Mouse (Mus musculus): Measurements from ENCODE around the gene Lrfn4. TPM values are rescaled to one million over a fixed set of nuclear protein-coding genes. Genes with fewer than 3 reads are reported as not detected.

The Lrfn4 gene
- polyA plus RNA-seq, 1 experiment from 2014 or later = 8.6 TPM

DNA sequence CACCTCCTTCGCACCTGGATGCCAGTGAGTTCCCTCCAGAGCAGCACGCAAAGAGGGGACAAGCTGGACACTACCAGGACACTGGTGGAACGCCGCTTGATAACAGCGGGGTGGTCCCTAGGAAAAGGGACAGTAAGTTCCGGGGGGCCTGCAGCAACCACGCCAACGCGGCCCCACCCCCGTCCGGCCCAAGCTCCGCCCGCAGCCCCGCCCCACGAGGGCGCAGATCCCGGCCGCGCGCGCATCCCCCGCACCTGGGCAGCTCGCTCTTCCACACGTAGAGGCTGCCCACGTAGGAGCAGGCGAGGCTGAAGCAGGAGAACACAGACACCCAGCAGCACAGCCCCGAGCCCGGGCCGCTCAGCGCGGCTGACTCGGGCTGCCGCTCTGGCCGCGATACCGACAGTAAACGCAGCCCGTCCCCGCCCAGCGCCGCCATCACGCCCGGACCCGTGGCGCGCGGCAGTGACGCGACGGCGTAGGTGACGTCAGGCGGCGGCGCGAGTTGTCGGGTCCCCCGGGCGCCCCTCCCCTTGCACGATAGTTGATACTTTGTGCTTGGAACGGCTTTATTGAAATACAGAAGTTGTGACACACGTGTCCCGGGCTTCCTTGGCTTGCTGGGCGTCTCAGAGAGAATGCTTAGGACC lies 9.8 kb upstream of the Lrfn4 start, which contains the start of gene Rce1:
Rce1 (minus strand) TSS at position 463 of the 650 bp plus-strand sequence.
- H3K27me3 ChIP-seq (ENCODE audit: control insufficient read depth, insufficient read depth, low read length) = no peaks in the 10 kb centered on the region
- under 1% methylated on average over 60 of the region's 64 CpGs for WGBS
- peak within 1 kb of the TSS; percentile 76 for H3K4me2 ChIP-seq (ENCODE audit: low read depth, low read length)
- peak within 1 kb of the TSS; percentile 74 for H3K27ac ChIP-seq (replicated peaks; ENCODE audit: low read depth, low read length)
- DNase-seq (ENCODE audit: low spot score) (peak; percentile 95), ATAC-seq (replicated peaks; ENCODE audit: insufficient number of reproducible peaks, low FRiP score, low TSS enrichment, low read depth) (peak; percentile 77)
- peak within 1 kb of the TSS; percentile 91 for H3K4me3 ChIP-seq (ENCODE audit: low read depth, low read length)
- H3K9me3 ChIP-seq (replicated peaks; ENCODE audit: control insufficient read depth, low read length) = no peaks in the 10 kb centered on the region
- H3K9ac ChIP-seq (replicated peaks; ENCODE audit: low read length) = peak within 1 kb of the TSS; percentile 96
- H3K36me3 ChIP-seq (replicated peaks; ENCODE audit: control insufficient read depth, insufficient read depth, low read depth, low read length) = no peaks in the 10 kb centered on the region
- peaks cover 7% of the 10 kb centered on the region for H3K4me1 ChIP-seq (ENCODE audit: control insufficient read depth, insufficient read depth, low read length)

DNA sequence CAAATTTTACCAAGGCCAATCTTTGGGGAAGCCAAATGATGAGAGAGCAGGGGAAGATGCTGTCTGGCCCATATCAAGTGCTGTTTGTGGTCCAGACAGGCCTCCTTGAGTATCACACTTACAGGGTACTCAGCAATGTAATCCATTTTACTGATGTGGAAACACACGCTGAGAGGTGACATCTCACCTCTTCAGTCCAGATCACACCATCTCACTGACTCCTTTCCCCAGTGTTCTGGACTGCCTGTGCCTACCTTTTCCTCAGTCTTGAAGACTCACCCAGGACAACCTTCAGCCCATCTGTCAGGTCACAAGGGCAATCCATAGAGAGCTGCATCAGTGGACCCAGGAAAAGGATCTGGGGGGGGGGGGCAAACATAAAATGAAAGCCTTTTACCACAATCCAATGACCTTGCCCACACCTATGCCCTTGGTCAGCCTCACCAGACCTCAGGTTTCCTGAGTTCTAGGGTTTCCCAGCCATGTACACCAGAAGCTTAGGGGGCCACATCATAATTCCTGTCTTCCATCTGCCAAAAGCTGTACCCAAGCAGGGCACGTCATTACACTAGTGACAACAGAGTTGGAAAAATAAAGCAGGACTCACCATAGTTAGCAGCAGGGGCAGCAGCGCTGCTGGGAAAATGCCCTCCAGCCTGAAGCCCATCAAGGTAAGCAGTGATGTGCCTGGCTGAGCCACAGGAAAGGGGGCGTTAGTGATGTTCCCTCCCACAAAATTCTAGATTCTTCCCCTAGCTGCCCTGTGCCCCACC lies 9.1 kb upstream of the Lrfn4 start:
- ATAC-seq (replicated peaks; ENCODE audit: insufficient number of reproducible peaks, low FRiP score, low TSS enrichment, low read depth) = 0 out of 2 replicates have a peak, but pooled peaks have one; percentile 0
- H3K4me1 ChIP-seq (ENCODE audit: control insufficient read depth, insufficient read depth, low read length) = peaks cover 7% of the 10 kb centered on the region
- H3K9me3 ChIP-seq (replicated peaks; ENCODE audit: control insufficient read depth, low read length) = no peaks in the 10 kb centered on the region
- H3K36me3 ChIP-seq (replicated peaks; ENCODE audit: control insufficient read depth, insufficient read depth, low read depth, low read length) = no peaks in the 10 kb centered on the region
- peak overlapping the region; percentile 76 for H3K4me2 ChIP-seq (ENCODE audit: low read depth, low read length)
- no peak overlapping the region for H3K27ac ChIP-seq (replicated peaks; ENCODE audit: low read depth, low read length)
- peak overlapping the region; percentile 96 for H3K9ac ChIP-seq (replicated peaks; ENCODE audit: low read length)
- 28% methylated on average over 4 of the region's 4 CpGs for WGBS
- DNase-seq (ENCODE audit: low spot score) = no peak
- no peaks in the 10 kb centered on the region for H3K27me3 ChIP-seq (ENCODE audit: control insufficient read depth, insufficient read depth, low read length)
- H3K4me3 ChIP-seq (ENCODE audit: low read depth, low read length) = peak overlapping the region; percentile 91

DNA sequence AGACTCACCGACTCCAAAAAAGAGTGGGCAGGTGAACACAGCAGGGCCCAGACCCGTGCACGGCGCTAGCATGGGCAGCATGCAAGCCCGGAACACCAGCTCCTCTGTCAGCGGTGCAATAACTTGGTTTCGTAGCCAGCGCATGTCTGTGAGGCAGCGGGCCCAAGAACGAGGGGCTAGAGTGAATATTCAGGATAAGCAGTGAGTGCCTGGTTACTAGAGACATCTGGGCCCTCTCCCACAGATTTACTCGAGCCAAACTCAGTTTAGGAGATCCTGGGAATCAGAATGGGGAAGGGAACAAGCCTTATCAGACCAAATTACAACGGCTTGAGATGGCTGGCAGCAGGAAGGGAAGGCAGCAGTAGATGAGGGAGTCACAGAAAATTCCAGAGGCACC lies 8.5 kb upstream of the Lrfn4 start:
- no peak for ATAC-seq (replicated peaks; ENCODE audit: insufficient number of reproducible peaks, low FRiP score, low TSS enrichment, low read depth)
- 94% methylated on average over 12 of the region's 12 CpGs for WGBS
- Histone ChIP-seq H3K4me1 (ENCODE audit: control insufficient read depth, insufficient read depth, low read length) (peaks cover 7% of the 10 kb centered on the region), H3K36me3 (replicated peaks; ENCODE audit: control insufficient read depth, insufficient read depth, low read depth, low read length) (no peaks in the 10 kb centered on the region), H3K4me2 (ENCODE audit: low read depth, low read length) (no peak overlapping the region), H3K9me3 (replicated peaks; ENCODE audit: control insufficient read depth, low read length) (no peaks in the 10 kb centered on the region), H3K27me3 (ENCODE audit: control insufficient read depth, insufficient read depth, low read length) (no peaks in the 10 kb centered on the region), H3K4me3 (ENCODE audit: low read depth, low read length) (no peak overlapping the region), H3K27ac (replicated peaks; ENCODE audit: low read depth, low read length) (no peak overlapping the region), H3K9ac (replicated peaks; ENCODE audit: low read length) (no peak overlapping the region)
- no peak for DNase-seq (ENCODE audit: low spot score)

DNA sequence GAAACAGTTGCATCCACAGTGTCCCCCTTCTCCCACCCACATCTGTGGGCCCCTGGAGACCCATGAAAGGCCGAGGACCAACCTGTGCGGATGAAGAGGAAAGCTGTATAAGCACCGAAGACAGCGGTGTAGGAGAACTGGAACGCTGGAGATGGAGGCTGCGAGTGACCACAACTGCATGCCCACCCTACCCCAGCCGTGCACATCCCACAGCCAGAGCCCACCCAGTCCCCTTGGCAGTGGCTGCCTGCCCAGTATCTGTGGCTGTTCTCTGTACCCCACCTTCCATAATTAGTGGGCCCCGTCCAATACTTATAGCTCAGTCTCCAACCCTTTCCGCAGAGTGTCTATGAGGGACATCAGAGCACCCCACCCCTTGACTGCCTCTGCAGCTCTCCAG lies 8.0 kb upstream of the Lrfn4 start:
- H3K27me3 ChIP-seq (ENCODE audit: control insufficient read depth, insufficient read depth, low read length) = no peaks in the 10 kb centered on the region
- H3K9me3 ChIP-seq (replicated peaks; ENCODE audit: control insufficient read depth, low read length) = no peaks in the 10 kb centered on the region
- no peak overlapping the region for H3K4me2 ChIP-seq (ENCODE audit: low read depth, low read length)
- 94% methylated on average over 9 of the region's 9 CpGs for WGBS
- no peaks in the 10 kb centered on the region for H3K36me3 ChIP-seq (replicated peaks; ENCODE audit: control insufficient read depth, insufficient read depth, low read depth, low read length)
- peaks cover 7% of the 10 kb centered on the region for H3K4me1 ChIP-seq (ENCODE audit: control insufficient read depth, insufficient read depth, low read length)
- no peak for DNase-seq (ENCODE audit: low spot score)
- H3K9ac ChIP-seq (replicated peaks; ENCODE audit: low read length) = no peak overlapping the region
- ATAC-seq (replicated peaks; ENCODE audit: insufficient number of reproducible peaks, low FRiP score, low TSS enrichment, low read depth) = no peak
- H3K4me3 ChIP-seq (ENCODE audit: low read depth, low read length) = no peak overlapping the region
- no peak overlapping the region for H3K27ac ChIP-seq (replicated peaks; ENCODE audit: low read depth, low read length)

DNA sequence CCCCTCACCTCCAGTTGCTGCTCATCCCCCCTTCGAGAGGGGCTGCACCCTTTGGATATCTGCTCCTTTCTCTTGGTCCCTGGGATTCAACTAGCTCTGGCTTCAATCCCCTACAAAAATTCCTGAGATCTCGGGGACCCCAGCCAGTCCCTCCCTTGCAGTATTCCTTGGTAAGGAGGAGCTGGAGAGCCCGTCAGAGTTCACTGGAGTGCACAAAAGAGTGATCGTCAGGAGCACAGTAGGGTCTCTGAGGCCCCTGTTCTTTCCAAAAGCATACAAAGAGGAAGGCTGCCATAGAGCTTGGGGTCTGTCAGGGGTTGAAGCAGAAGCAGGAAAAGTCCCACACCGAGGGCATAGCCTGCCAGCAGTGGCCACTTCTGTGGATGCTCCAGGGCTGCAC lies 7.3 kb upstream of the Lrfn4 start:
- H3K4me1 ChIP-seq (ENCODE audit: control insufficient read depth, insufficient read depth, low read length) = peaks cover 7% of the 10 kb centered on the region
- no peaks in the 10 kb centered on the region for H3K36me3 ChIP-seq (replicated peaks; ENCODE audit: control insufficient read depth, insufficient read depth, low read depth, low read length)
- no peaks in the 10 kb centered on the region for H3K9me3 ChIP-seq (replicated peaks; ENCODE audit: control insufficient read depth, low read length)
- H3K27ac ChIP-seq (replicated peaks; ENCODE audit: low read depth, low read length) = no peak overlapping the region
- ATAC-seq (replicated peaks; ENCODE audit: insufficient number of reproducible peaks, low FRiP score, low TSS enrichment, low read depth) (no peak), DNase-seq (ENCODE audit: low spot score) (no peak)
- H3K4me2 ChIP-seq (ENCODE audit: low read depth, low read length) = no peak overlapping the region
- H3K4me3 ChIP-seq (ENCODE audit: low read depth, low read length) = no peak overlapping the region
- H3K9ac ChIP-seq (replicated peaks; ENCODE audit: low read length) = no peak overlapping the region
- 73% methylated on average over 5 of the region's 5 CpGs for WGBS
- no peaks in the 10 kb centered on the region for H3K27me3 ChIP-seq (ENCODE audit: control insufficient read depth, insufficient read depth, low read length)

DNA sequence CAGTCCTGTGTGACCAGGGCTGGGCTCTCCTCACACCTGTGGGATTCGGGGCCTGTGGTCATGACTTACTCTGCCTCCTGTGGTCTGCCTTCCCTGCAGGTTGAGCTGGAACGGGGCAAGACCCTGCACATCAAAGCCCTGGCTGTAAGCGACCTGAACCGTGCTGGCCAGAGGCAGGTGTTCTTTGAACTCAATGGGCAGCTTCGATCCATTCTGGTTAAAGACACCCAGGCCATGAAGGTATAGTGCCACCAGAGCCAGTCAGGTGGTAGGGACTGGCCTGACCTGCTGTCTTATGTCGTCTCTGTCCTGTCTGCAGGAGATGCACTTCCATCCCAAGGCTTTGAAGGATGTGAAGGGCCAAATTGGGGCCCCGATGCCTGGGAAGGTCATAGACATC lies 5.3 kb upstream of the Lrfn4 start:
- H3K4me1 ChIP-seq (ENCODE audit: control insufficient read depth, insufficient read depth, low read length) = peaks cover 2% of the 10 kb centered on the region; the same call in 1 of the 2 replicates
- ATAC-seq (replicated peaks; ENCODE audit: insufficient number of reproducible peaks, low FRiP score, low TSS enrichment, low read depth) (no peak), DNase-seq (ENCODE audit: low spot score) (no peak)
- no peak overlapping the region for H3K9ac ChIP-seq (replicated peaks; ENCODE audit: low read length)
- WGBS = 84% methylated on average over 7 of the region's 7 CpGs
- H3K9me3 ChIP-seq (replicated peaks; ENCODE audit: control insufficient read depth, low read length) = no peaks in the 10 kb centered on the region
- H3K4me2 ChIP-seq (ENCODE audit: low read depth, low read length) = no peak overlapping the region
- H3K4me3 ChIP-seq (ENCODE audit: low read depth, low read length) = no peak overlapping the region
- H3K27ac ChIP-seq (replicated peaks; ENCODE audit: low read depth, low read length) = no peak overlapping the region
- H3K27me3 ChIP-seq (ENCODE audit: control insufficient read depth, insufficient read depth, low read length) = no peaks in the 10 kb centered on the region
- H3K36me3 ChIP-seq (replicated peaks; ENCODE audit: control insufficient read depth, insufficient read depth, low read depth, low read length) = no peaks in the 10 kb centered on the region; the same call in 1 of the 2 replicates

DNA sequence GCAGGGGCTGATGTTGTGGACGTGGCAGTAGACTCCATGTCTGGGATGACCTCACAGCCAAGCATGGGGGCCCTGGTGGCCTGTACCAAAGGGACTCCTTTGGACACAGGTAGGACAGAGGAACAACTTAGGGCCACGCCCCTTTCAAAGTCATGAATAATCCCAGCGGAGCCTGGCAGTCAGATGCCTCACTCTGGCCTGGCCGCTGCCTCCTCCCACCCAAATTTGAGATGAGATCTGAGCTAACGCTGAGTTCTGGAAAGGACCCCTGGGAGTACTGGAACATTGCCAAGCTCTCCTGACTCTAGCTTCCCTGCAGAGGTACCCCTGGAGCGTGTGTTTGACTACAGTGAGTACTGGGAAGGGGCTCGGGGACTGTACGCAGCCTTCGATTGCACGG lies 4.0 kb upstream of the Lrfn4 start:
- Histone ChIP-seq H3K4me3 (ENCODE audit: low read depth, low read length) (no peak overlapping the region), H3K4me2 (ENCODE audit: low read depth, low read length) (no peak overlapping the region)
- 84% methylated on average over 10 of the region's 10 CpGs for WGBS

DNA sequence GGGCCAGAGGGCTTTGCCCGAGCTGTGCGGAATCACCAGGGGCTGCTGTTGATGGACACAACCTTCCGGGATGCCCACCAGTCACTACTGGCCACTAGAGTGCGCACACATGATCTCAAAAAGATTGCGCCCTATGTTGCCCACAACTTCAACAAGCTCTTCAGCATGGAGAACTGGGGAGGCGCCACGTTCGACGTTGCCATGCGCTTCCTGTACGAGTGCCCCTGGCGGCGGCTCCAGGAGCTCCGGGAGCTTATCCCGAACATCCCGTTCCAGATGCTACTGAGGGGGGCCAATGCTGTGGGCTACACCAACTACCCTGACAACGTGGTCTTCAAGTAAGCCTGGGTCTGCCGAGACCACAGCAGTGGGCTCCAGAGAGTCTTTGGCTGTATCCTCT lies 2.7 kb upstream of the Lrfn4 start:
- 30% methylated on average over 18 of the region's 18 CpGs for WGBS
- Histone ChIP-seq H3K9me3 (replicated peaks; ENCODE audit: control insufficient read depth, low read length) (no peaks in the 10 kb centered on the region), H3K27me3 (ENCODE audit: control insufficient read depth, insufficient read depth, low read length) (no peaks in the 10 kb centered on the region), H3K4me1 (ENCODE audit: control insufficient read depth, insufficient read depth, low read length) (peaks cover 5% of the 10 kb centered on the region; the same call in 1 of the 2 replicates), H3K9ac (replicated peaks; ENCODE audit: low read length) (no peak overlapping the region; the same call in 1 of the 2 replicates), H3K27ac (replicated peaks; ENCODE audit: low read depth, low read length) (no peak overlapping the region), H3K4me2 (ENCODE audit: low read depth, low read length) (no peak overlapping the region), H3K4me3 (ENCODE audit: low read depth, low read length) (no peak overlapping the region), H3K36me3 (replicated peaks; ENCODE audit: control insufficient read depth, insufficient read depth, low read depth, low read length) (no peaks in the 10 kb centered on the region; the same call in none of the 2 replicates)
- DNase-seq (ENCODE audit: low spot score) (peak; percentile 65), ATAC-seq (replicated peaks; ENCODE audit: insufficient number of reproducible peaks, low FRiP score, low TSS enrichment, low read depth) (no peak)

More for the DNA sequence above, 4.0 kb upstream of the Lrfn4 start:
- DNase-seq (ENCODE audit: low spot score) = no peak
- Histone ChIP-seq H3K4me1 (ENCODE audit: control insufficient read depth, insufficient read depth, low read length) (peaks cover under 1% of the 10 kb centered on the region), H3K36me3 (replicated peaks; ENCODE audit: control insufficient read depth, insufficient read depth, low read depth, low read length) (no peaks in the 10 kb centered on the region; the same call in 1 of the 2 replicates), H3K27ac (replicated peaks; ENCODE audit: low read depth, low read length) (no peak overlapping the region), H3K9ac (replicated peaks; ENCODE audit: low read length) (no peak overlapping the region), H3K9me3 (replicated peaks; ENCODE audit: control insufficient read depth, low read length) (no peaks in the 10 kb centered on the region), H3K27me3 (ENCODE audit: control insufficient read depth, insufficient read depth, low read length) (no peaks in the 10 kb centered on the region)
- ATAC-seq (replicated peaks; ENCODE audit: insufficient number of reproducible peaks, low FRiP score, low TSS enrichment, low read depth) = no peak

Data from embryonic facial prominence, embryonic 11.5 days (tissue).